Mouse (Mus musculus): ENCODE measurements around the gene Clstn1.

GRCm38 (mm10) chr4:149600130-149600529, 13.9 kb downstream of the Clstn1 start:
- TF ChIP-seq CTCF (IDR thresholded peaks at IDR 0.05; ENCODE audit: low read depth) (no peak), EP300 (IDR thresholded peaks at IDR 0.05; ENCODE audit: low read depth) (no peak)
